Mouse (Mus musculus) E14TG2a.4 (cell line): ENCODE data around the gene Sik1.

ENCODE experiments used
- H3K27me3 ChIP-seq: 2 replicates; pipeline ENCODE4 v1.6.1; 2014; ENCODE audit warnings: low read length, control low read depth; ENCODE audit not compliant: insufficient read depth
- H3K36me3 ChIP-seq: 2 replicates; pipeline ENCODE4 v1.6.1; 2014; ENCODE audit warnings: low read length, control low read depth; ENCODE audit not compliant: insufficient read depth
- H3K4me1 ChIP-seq: replicated peaks from 2 replicates; pipeline ENCODE4 v1.6.1; 2014; ENCODE audit warnings: low read depth, low read length, control low read depth
- H3K4me3 ChIP-seq: replicated peaks from 2 replicates; pipeline ENCODE4 v1.5.1; 2014; ENCODE audit warnings: mild to moderate bottlenecking, low read length
- H3K9me3 ChIP-seq: 2 replicates; pipeline ENCODE4 v1.6.1; 2014; ENCODE audit warnings: low read length, control low read depth
- CTCF ChIP-seq: conservative IDR thresholded peaks from 2 replicates; pipeline ENCODE4 v1.5.1; 2014; ENCODE audit warnings: low read length
- NANOG ChIP-seq: IDR thresholded peaks from 2 replicates; pipeline ENCODE4 v1.6.1; 2014; ENCODE audit warnings: borderline replicate concordance, low read length, mixed read lengths
- POU5F1 ChIP-seq: IDR thresholded peaks from 2 replicates; pipeline ENCODE4 v1.6.1; 2014; ENCODE audit warnings: low read length, borderline replicate concordance

Sik1 gene

GRCm38 (mm10) chr17:31863151-31863815 is 7.7 kb upstream of the Sik1 start:
- no peak overlapping the region for H3K4me3 ChIP-seq
- no peaks in the 10 kb centered on the region for H3K36me3 ChIP-seq
- peaks cover 26% of the 10 kb centered on the region for H3K4me1 ChIP-seq
- TF ChIP-seq NANOG, result no peak
- no peak for TF ChIP-seq POU5F1
- no peak for TF ChIP-seq CTCF
- no peaks in the 10 kb centered on the region for H3K9me3 ChIP-seq
- peaks cover 6% of the 10 kb centered on the region; the same call in 1 of the 2 replicates for H3K27me3 ChIP-seq

- TF ChIP-seq CTCF (no peak), NANOG (no peak), POU5F1 (no peak)
- Histone ChIP-seq H3K9me3 (no peaks in the 10 kb centered on the region), H3K27me3 (peaks cover 14% of the 10 kb centered on the region), H3K4me1 (peaks cover 21% of the 10 kb centered on the region), H3K4me3 (no peak overlapping the region), H3K36me3 (no peaks in the 10 kb centered on the region)
Observed at GRCm38 (mm10) chr17:31862136-31862535, 6.5 kb upstream of the Sik1 start.

GRCm38 (mm10) chr17:31861661-31862060 is 6.1 kb upstream of the Sik1 start:
- no peak overlapping the region for H3K4me3 ChIP-seq
- no peaks in the 10 kb centered on the region for H3K36me3 ChIP-seq
- no peaks in the 10 kb centered on the region for H3K9me3 ChIP-seq
- no peak for TF ChIP-seq POU5F1
- no peak for TF ChIP-seq CTCF
- TF ChIP-seq NANOG, result no peak
- H3K4me1 ChIP-seq, result peaks cover 25% of the 10 kb centered on the region
- H3K27me3 ChIP-seq, result peaks cover 17% of the 10 kb centered on the region

GRCm38 (mm10) chr17:31860856-31861255 is 5.3 kb upstream of the Sik1 start:
- no peaks in the 10 kb centered on the region for H3K9me3 ChIP-seq
- H3K4me3 ChIP-seq, result no peak overlapping the region
- no peak for TF ChIP-seq NANOG
- TF ChIP-seq POU5F1, result no peak
- TF ChIP-seq CTCF, result no peak
- H3K27me3 ChIP-seq, result peaks cover 20% of the 10 kb centered on the region
- H3K36me3 ChIP-seq, result no peaks in the 10 kb centered on the region
- H3K4me1 ChIP-seq, result peaks cover 26% of the 10 kb centered on the region

- Histone ChIP-seq H3K36me3 (no peaks in the 10 kb centered on the region), H3K9me3 (no peaks in the 10 kb centered on the region), H3K27me3 (peaks cover 20% of the 10 kb centered on the region), H3K4me3 (no peak overlapping the region), H3K4me1 (peaks cover 24% of the 10 kb centered on the region)
- TF ChIP-seq POU5F1, result no peak
- TF ChIP-seq NANOG, result no peak
- no peak for TF ChIP-seq CTCF
Observed at GRCm38 (mm10) chr17:31859367-31859766, 3.8 kb upstream of the Sik1 start.

GRCm38 (mm10) chr17:31858786-31859185 is 3.2 kb upstream of the Sik1 start:
- no peaks in the 10 kb centered on the region for H3K9me3 ChIP-seq
- peaks cover 4% of the 10 kb centered on the region for H3K36me3 ChIP-seq
- peaks cover 30% of the 10 kb centered on the region for H3K4me1 ChIP-seq
- no peak overlapping the region for H3K4me3 ChIP-seq
- TF ChIP-seq NANOG (no peak), POU5F1 (no peak), CTCF (no peak)
- peaks cover 20% of the 10 kb centered on the region for H3K27me3 ChIP-seq

GRCm38 (mm10) chr17:31857903-31858426 is 2.4 kb upstream of the Sik1 start:
- Histone ChIP-seq H3K27me3 (peaks cover 20% of the 10 kb centered on the region), H3K36me3 (peaks cover 12% of the 10 kb centered on the region), H3K9me3 (no peaks in the 10 kb centered on the region), H3K4me3 (no peak overlapping the region), H3K4me1 (peaks cover 38% of the 10 kb centered on the region)
- TF ChIP-seq POU5F1 (no peak), CTCF (no peak), NANOG (no peak)

GRCm38 (mm10) chr17:31857251-31857650 is 1.6 kb upstream of the Sik1 start:
- peaks cover 20% of the 10 kb centered on the region for H3K27me3 ChIP-seq
- H3K4me3 ChIP-seq, result no peak overlapping the region
- peaks cover 45% of the 10 kb centered on the region for H3K4me1 ChIP-seq
- H3K36me3 ChIP-seq, result peaks cover 19% of the 10 kb centered on the region
- no peak for TF ChIP-seq POU5F1
- no peak for TF ChIP-seq NANOG
- no peak for TF ChIP-seq CTCF
- H3K9me3 ChIP-seq, result no peaks in the 10 kb centered on the region
